ENCODE assay signal across 10 mouse cellular contexts in the genomic region with DNA sequence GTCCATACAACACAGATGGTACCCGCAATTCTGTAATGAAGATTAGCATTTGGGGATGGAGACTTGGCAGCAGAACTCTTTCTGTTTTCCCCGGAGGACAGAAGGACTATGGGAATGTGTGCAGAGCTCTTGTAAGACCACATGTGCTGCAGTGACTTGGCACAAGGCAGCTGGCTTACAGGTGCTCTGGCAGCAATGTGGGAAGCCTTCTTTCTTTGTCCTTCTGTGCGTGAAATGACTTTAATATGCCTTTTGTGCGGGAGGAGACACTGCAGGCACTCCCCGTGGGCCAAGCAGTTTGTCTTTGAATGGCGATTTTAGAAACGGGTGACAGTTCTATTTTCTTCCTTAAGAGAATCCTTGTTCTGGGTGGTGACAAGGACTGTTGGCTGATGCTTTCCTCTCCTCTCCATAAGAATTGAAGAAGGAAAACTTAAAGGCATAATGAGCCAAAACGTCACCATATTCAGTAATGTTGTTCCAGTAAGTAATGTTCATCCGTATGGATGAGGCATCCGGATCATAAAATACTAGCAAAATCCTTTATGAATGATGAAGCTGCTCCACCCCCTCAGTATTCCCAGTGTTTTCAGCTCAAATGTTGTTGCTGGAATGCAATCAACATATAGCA. TPM values are rescaled to one million over a fixed set of nuclear protein-coding genes. Genes with fewer than 3 reads are reported as not detected.
DNase-seq lines count a peak whose midpoint lies in the region; ATAC-seq lines count a peak whose summit lies in the region.
"Had no signal": no experiment of that assay in that cellular context is flagged by ENCODE, and none has a peak within 500 bp of the region (broad histone marks: within the 10 kb centered on the region; RNA-seq: fewer than 3 reads in every experiment).

No protein-coding gene starts in this region.

- no peak for ATAC-seq in midbrain, embryonic 14.5 days (ENCODE audit: low FRiP score, low TSS enrichment)
- ATAC-seq in midbrain, embryonic 13.5 days = no peak
- ATAC-seq in hindbrain, embryonic 15.5 days (ENCODE audit: low FRiP score, low read depth) = peak; percentile 76
- ATAC-seq in erythroid progenitor cell, adult 5-6 weeks (replicated peaks; ENCODE audit: low FRiP score, poor library complexity, severe bottlenecking) = no peak

- 38% methylated on average over 10 of the region's 10 CpGs for WGBS in midbrain, embryonic 14.5 days
- 53% methylated on average over 10 of the region's 10 CpGs for WGBS in midbrain, embryonic 13.5 days
- 30% methylated on average over 10 of the region's 10 CpGs for WGBS in hindbrain, embryonic 15.5 days

- H3K36me3 ChIP-seq in midbrain, embryonic 14.5 days (ENCODE audit: control insufficient read depth, insufficient read depth, low read length) = no peaks in the 10 kb centered on the region
- no peaks in the 10 kb centered on the region for H3K36me3 ChIP-seq in midbrain, embryonic 13.5 days
- H3K36me3 ChIP-seq in hindbrain, embryonic 15.5 days = no peaks in the 10 kb centered on the region

- no peak overlapping the region for H3K27ac ChIP-seq in midbrain, embryonic 14.5 days (replicated peaks; ENCODE audit: low read depth, low read length)
- H3K27ac ChIP-seq in midbrain, embryonic 13.5 days = no peak overlapping the region
- H3K27ac ChIP-seq in hindbrain, embryonic 15.5 days (replicated peaks) = no peak overlapping the region

- no peaks in the 10 kb centered on the region for H3K27me3 ChIP-seq in midbrain, embryonic 14.5 days (ENCODE audit: control insufficient read depth, insufficient read depth, low read length)
- H3K27me3 ChIP-seq in midbrain, embryonic 13.5 days = no peaks in the 10 kb centered on the region
- H3K27me3 ChIP-seq in hindbrain, embryonic 15.5 days = no peaks in the 10 kb centered on the region

- no peak overlapping the region for H3K4me2 ChIP-seq in midbrain, embryonic 14.5 days (ENCODE audit: low read length)
- no peak overlapping the region for H3K4me2 ChIP-seq in midbrain, embryonic 13.5 days (replicated peaks)
- H3K4me2 ChIP-seq in hindbrain, embryonic 15.5 days = no peak overlapping the region

- no peaks in the 10 kb centered on the region for H3K4me1 ChIP-seq in midbrain, embryonic 14.5 days (ENCODE audit: control insufficient read depth, insufficient read depth, low read length)
- 0 out of 2 replicates have a peak, but pooled peaks cover 4% of the 10 kb centered on the region for H3K4me1 ChIP-seq in midbrain, embryonic 13.5 days (replicated peaks)
- peaks cover 9% of the 10 kb centered on the region for H3K4me1 ChIP-seq in hindbrain, embryonic 15.5 days (replicated peaks)

- DNase-seq in midbrain, embryonic 14.5 days = peak; percentile 35
- DNase-seq in left cerebral cortex, adult 9 months (ENCODE audit: low spot score in 2 of 2) = peak; percentile 16 to 51
- peak; percentile 65 for DNase-seq in telencephalon, adult 2 months (ENCODE audit: low read depth, low spot score)
- DNase-seq in thymus, postnatal 0 days (ENCODE audit: low spot score) = no peak
- DNase-seq: embryo, embryonic 11 days; liver; lung, postnatal 14 days had no signal

- no peak overlapping the region for H3K4me3 ChIP-seq in midbrain, embryonic 14.5 days (replicated peaks; ENCODE audit: low read depth, low read length)
- H3K4me3 ChIP-seq in midbrain, embryonic 13.5 days (replicated peaks) = no peak overlapping the region
- H3K4me3 ChIP-seq in hindbrain, embryonic 15.5 days = no peak overlapping the region

- no peaks in the 10 kb centered on the region for H3K9me3 ChIP-seq in midbrain, embryonic 14.5 days (ENCODE audit: control insufficient read depth, low read length)
- no peaks in the 10 kb centered on the region for H3K9me3 ChIP-seq in midbrain, embryonic 13.5 days
- H3K9me3 ChIP-seq in hindbrain, embryonic 15.5 days = no peaks in the 10 kb centered on the region

- no peak overlapping the region for H3K9ac ChIP-seq in midbrain, embryonic 14.5 days (replicated peaks; ENCODE audit: low read length)
- H3K9ac ChIP-seq in midbrain, embryonic 13.5 days (replicated peaks) = no peak overlapping the region
- H3K9ac ChIP-seq in hindbrain, embryonic 15.5 days = no peak overlapping the region

RNA-seq across cellular contexts. Expression of a gene that starts 27.5 kb away (rescaled TPM):
- polyA plus RNA-seq in midbrain, embryonic 14.5 days (2014; fragmentation: Nextera tagmentation; extraction: Ambion mirVana) = 5.3 and 5.8 TPM in 2 replicates
- polyA plus RNA-seq in midbrain, embryonic 13.5 days (2015; fragmentation: Nextera tagmentation; extraction: Ambion mirVana) = 5.2 and 5.8 TPM in 2 replicates
- polyA plus RNA-seq in hindbrain, embryonic 15.5 days (2015; fragmentation: Nextera tagmentation; extraction: Ambion mirVana) = 9.4 and 11.8 TPM in 2 replicates
- polyA plus RNA-seq in thymus, postnatal 0 days (2015; fragmentation: Nextera tagmentation; extraction: Ambion mirVana) = 1.1 and 1.2 TPM in 2 replicates
- not detected in 2 replicates for total RNA-seq in erythroid progenitor cell, adult 5-6 weeks (2015; ENCODE audit: low replicate concordance)
- total RNA-seq in erythroid progenitor cell, adult 5-6 weeks (2017; ENCODE audit: low replicate concordance) = not detected in 2 replicates
